Mouse (Mus musculus): ENCODE results near the gene Slc43a2. TPM values are rescaled to one million over a fixed set of nuclear protein-coding genes. Genes with fewer than 3 reads are reported as not detected.

The Slc43a2 gene
- total and polyA plus RNA-seq, 3 experiments, result 4.9 to 8.4 TPM; not detected in 1

DNA sequence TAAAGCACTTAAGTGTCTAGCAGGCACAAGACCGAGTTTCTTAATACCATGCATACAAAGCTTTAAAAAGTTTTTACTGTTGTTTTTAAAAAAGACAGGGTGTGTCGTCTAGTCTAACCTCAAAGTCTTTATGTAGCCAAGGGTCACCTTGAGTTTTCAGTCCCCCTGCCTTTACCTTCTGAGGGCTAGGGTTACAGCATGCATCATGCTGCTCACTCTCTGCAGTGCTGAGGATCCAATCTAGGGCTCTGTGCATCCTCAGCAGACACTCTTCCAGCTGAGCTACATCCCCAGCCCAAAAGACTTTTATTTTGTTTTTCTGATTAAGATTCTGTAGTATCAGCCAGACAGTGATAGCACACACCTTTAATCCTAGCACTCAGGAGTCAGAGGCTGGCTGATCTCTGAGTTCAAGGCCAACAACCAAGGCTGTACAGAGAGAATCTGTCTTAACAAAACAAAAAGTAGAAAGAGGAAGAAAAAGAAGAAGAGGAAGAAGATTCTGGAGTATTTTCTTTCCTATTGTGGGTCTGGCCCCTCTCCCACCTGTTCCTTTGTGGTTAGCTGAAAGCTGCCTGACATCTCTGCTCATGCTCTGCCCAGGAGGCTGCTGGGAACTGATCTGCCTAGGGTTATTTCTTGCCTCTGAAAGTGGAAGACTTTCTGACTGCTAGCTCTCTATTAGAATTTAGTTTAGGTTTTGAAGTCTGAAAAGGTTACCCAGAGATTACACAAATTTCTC, 91.3 kb downstream of the Slc43a2 start:
- no peak overlapping the region for H3K4me3 ChIP-seq (ENCODE audit: control insufficient read depth in 1 of 2, insufficient read depth in 1 of 2, low read depth in 2 of 2, low read length in 2 of 2)
- no peaks in the 10 kb centered on the region for H3K9me3 ChIP-seq (replicated peaks; ENCODE audit: insufficient read depth, low read length)
- H3K9ac ChIP-seq (ENCODE audit: control insufficient read depth, low read depth, low read length, poor library complexity, severe bottlenecking), result peak overlapping the region; percentile 24
- H3K27ac ChIP-seq (ENCODE audit: control insufficient read depth, low read depth, low read length), result peak overlapping the region; percentile 75
- H3K79me2 ChIP-seq (ENCODE audit: control insufficient read depth, insufficient read depth, low read length, poor library complexity), result no peaks in the 10 kb centered on the region; the same call in 1 of the 2 replicates
- peaks cover 11 to 27% of the 10 kb centered on the region in 2 experiments for H3K36me3 ChIP-seq (ENCODE audit: control insufficient read depth in 1 of 2, insufficient read depth in 2 of 2, low read length in 2 of 2)
- peaks cover 20 to 25% of the 10 kb centered on the region in 2 experiments for H3K4me1 ChIP-seq (ENCODE audit: control insufficient read depth in 1 of 2, insufficient read depth in 2 of 2, low read length in 2 of 2)
- H3K27me3 ChIP-seq (ENCODE audit: control insufficient read depth in 1 of 2, insufficient read depth in 2 of 2, low read length in 2 of 2), result no peaks in the 10 kb centered on the region
- DNase-seq (ENCODE audit: low read depth, low spot score), result peak; percentile 90
- TF ChIP-seq SIN3A (IDR thresholded peaks at IDR 0.05; ENCODE audit: low read length), result peak; percentile 95
- TF ChIP-seq TBP (IDR thresholded peaks at IDR 0.05; ENCODE audit: low read depth, low read length), result peak; percentile 53
- no peak for TF ChIP-seq POLR2A (IDR thresholded peaks at IDR 0.05; ENCODE audit: control insufficient read depth in 1 of 2, insufficient read depth in 1 of 2, low read depth in 1 of 2, low read length in 2 of 2, poor library complexity in 1 of 2)
- no peak for TF ChIP-seq MAZ (IDR thresholded peaks at IDR 0.05; ENCODE audit: low read depth, low read length)
- peak; percentile 72; the same call in 1 of the 2 replicates for TF ChIP-seq ZMIZ1 (IDR thresholded peaks at IDR 0.05; ENCODE audit: low read depth, low read length)
- TF ChIP-seq GATA1 (IDR thresholded peaks at IDR 0.05; ENCODE audit: low read depth, low read length), result no peak
- TF ChIP-seq MAX (IDR thresholded peaks at IDR 0.05; ENCODE audit: low read length), result 0 out of 2 replicates have a peak, but pooled peaks have one; percentile 57
- peak; percentile 80 for TF ChIP-seq TCF12 (IDR thresholded peaks at IDR 0.05; ENCODE audit: low read depth, low read length)
- TF ChIP-seq E2F4 (IDR thresholded peaks at IDR 0.05; ENCODE audit: borderline replicate concordance, low read depth, low read length), result no peak
- TF ChIP-seq RCOR1 (IDR thresholded peaks at IDR 0.05; ENCODE audit: low read depth, low read length), result peak; percentile 86
- TF ChIP-seq NRF1 (IDR thresholded peaks at IDR 0.05; ENCODE audit: insufficient read depth, low read depth, low read length, poor library complexity, severe bottlenecking), result peak; percentile 69
- TF ChIP-seq BHLHE40 (IDR thresholded peaks at IDR 0.05; ENCODE audit: borderline replicate concordance, low read depth, low read length), result no peak
- TF ChIP-seq MYC (IDR thresholded peaks at IDR 0.05; ENCODE audit: low read depth, low read length), result peak; percentile 67; the same call in 1 of the 2 replicates
- TF ChIP-seq MAFK (IDR thresholded peaks at IDR 0.05; ENCODE audit: borderline replicate concordance, low read depth, low read length), result 0 out of 2 replicates have a peak, but pooled peaks have one; percentile 20
- TF ChIP-seq MYB (IDR thresholded peaks at IDR 0.05; ENCODE audit: low read depth, low read length), result no peak; the same call in 1 of the 2 replicates
- TF ChIP-seq RAD21 (IDR thresholded peaks at IDR 0.05; ENCODE audit: low read depth, low read length), result no peak
- peak; percentile 91 for TF ChIP-seq ETS1 (IDR thresholded peaks at IDR 0.05; ENCODE audit: low read depth, low read length)
- TF ChIP-seq TAL1 (IDR thresholded peaks at IDR 0.05; ENCODE audit: low read length), result peak; percentile 68
- TF ChIP-seq SMC3 (IDR thresholded peaks at IDR 0.05; ENCODE audit: low read depth, low read length), result no peak
- TF ChIP-seq UBTF (IDR thresholded peaks at IDR 0.05; ENCODE audit: borderline replicate concordance, insufficient read depth, low read depth, low read length), result no peak
- TF ChIP-seq HCFC1 (IDR thresholded peaks at IDR 0.05; ENCODE audit: low read depth, low read length), result peak; percentile 72
- TF ChIP-seq USF1 (IDR thresholded peaks at IDR 0.05; ENCODE audit: low read depth, low read length), result no peak
- TF ChIP-seq KAT2A (conservative IDR thresholded peaks at IDR 0.05; ENCODE audit: low read depth, low read length), result 0 out of 2 replicates have a peak, but pooled peaks have one; percentile 34
- TF ChIP-seq ELF1 (IDR thresholded peaks at IDR 0.05; ENCODE audit: low read depth, low read length), result peak; percentile 60; the same call in 1 of the 2 replicates
- TF ChIP-seq USF2 (IDR thresholded peaks at IDR 0.05; ENCODE audit: borderline replicate concordance in 1 of 2, insufficient read depth in 1 of 2, low read depth in 1 of 2, low read length in 2 of 2), result no peak
- TF ChIP-seq ZKSCAN1 (IDR thresholded peaks at IDR 0.05; ENCODE audit: low read depth, low read length), result no peak
- TF ChIP-seq JUND (IDR thresholded peaks at IDR 0.05; ENCODE audit: low read depth, low read length), result 0 out of 2 replicates have a peak, but pooled peaks have one; percentile 48
- no peak for TF ChIP-seq CHD2 (IDR thresholded peaks at IDR 0.05; ENCODE audit: low read length)
- peak; percentile 88 for TF ChIP-seq MXI1 (IDR thresholded peaks at IDR 0.05; ENCODE audit: low read depth, low read length)
- TF ChIP-seq ZC3H11A (IDR thresholded peaks at IDR 0.05; ENCODE audit: low read depth, low read length), result no peak
- TF ChIP-seq POLR2AphosphoS2 (IDR thresholded peaks at IDR 0.05; ENCODE audit: low read length), result 0 out of 2 replicates have a peak, but pooled peaks have one; percentile 25
- TF ChIP-seq GABPA (IDR thresholded peaks at IDR 0.05; ENCODE audit: low read depth, low read length), result no peak
- no peak for TF ChIP-seq CTCF (IDR thresholded peaks at IDR 0.05 in 2 of 3, conservative IDR thresholded peaks at IDR 0.05 in 1 of 3; ENCODE audit: control insufficient read depth in 1 of 3, insufficient read depth in 1 of 3, low read depth in 2 of 3, low read length in 3 of 3, poor library complexity in 1 of 3, severe bottlenecking in 1 of 3)
- no peak for TF ChIP-seq MEF2A (IDR thresholded peaks at IDR 0.05; ENCODE audit: extremely low read depth, insufficient replicate concordance, low read depth, low read length, poor library complexity, severe bottlenecking)
- peak; percentile 77 to 78 for TF ChIP-seq EP300 (IDR thresholded peaks at IDR 0.05; ENCODE audit: low read depth in 1 of 2, low read length in 2 of 2)

Measured in MEL (cell line).